Mouse (Mus musculus) lung, embryonic 14.5 days (tissue): ENCODE measurements around the gene Tex2. TPM values are rescaled to one million over a fixed set of nuclear protein-coding genes. Genes with fewer than 3 reads are reported as not detected.

Source experiments
- ATAC-seq: fragments of 200-750 bp; cut with Nextera tagmentation; 2 replicates; pipeline ENCODE4 v1.8.0; 2017; ENCODE audit warnings: mild to moderate bottlenecking, moderate TSS enrichment, moderate library complexity; ENCODE audit not compliant: insufficient read depth
- DNase-seq: peaks from one replicate; pipeline ENCODE4 v3.0.0-alpha.2; 2015
- H3K27ac ChIP-seq: fragments of 300-500 bp; sonication (generic); 2 replicates; pipeline ENCODE4 v1.5.1; 2014; ENCODE audit warnings: low read depth, mild to moderate bottlenecking, moderate library complexity
- H3K27me3 ChIP-seq: fragments of 300-500 bp; sonication (generic); 2 replicates; pipeline ENCODE4 v1.6.1; 2014; ENCODE audit warnings: low read length, control low read depth; ENCODE audit not compliant: insufficient read depth
- H3K36me3 ChIP-seq: fragments of 300-500 bp; sonication (generic); 2 replicates; pipeline ENCODE4 v1.6.1; 2014; ENCODE audit warnings: control low read depth; ENCODE audit not compliant: insufficient read depth
- H3K4me1 ChIP-seq: fragments of 300-500 bp; sonication (generic); 2 replicates; pipeline ENCODE4 v1.6.1; 2014; ENCODE audit warnings: antibody characterized with exemption, control low read depth; ENCODE audit not compliant: insufficient read depth
- H3K4me2 ChIP-seq: fragments of 300-500 bp; sonication (generic); 2 replicates; pipeline ENCODE4 v1.6.1; 2014; ENCODE audit warnings: mild to moderate bottlenecking
- H3K4me3 ChIP-seq: fragments of 300-500 bp; sonication (generic); 2 replicates; pipeline ENCODE4 v1.5.1; 2014; ENCODE audit warnings: low read depth, low read length
- H3K9ac ChIP-seq: fragments of 300-500 bp; sonication (generic); 2 replicates; pipeline ENCODE4 v1.6.1; 2014
- H3K9me3 ChIP-seq: fragments of 300-500 bp; sonication (generic); 2 replicates; pipeline ENCODE4 v1.6.1; 2016; ENCODE audit warnings: low read depth, low read length, control low read depth
- CTCF ChIP-seq: IDR thresholded peaks from 2 replicates; pipeline ENCODE4 v1.5.1; 2016; ENCODE audit warnings: antibody characterized with exemption, low read depth
- WGBS: fragments of 180-500 bp; shearing (Covaris S2); extraction: QIAGEN DNeasy Blood & Tissue Kit; methylation state at CpG from one replicate; pipeline ENCODE4 v1.1.7; 2014; 5-methylcytosine and 5-hydroxymethylcytosine counted together
- polyA plus RNA-seq: library from polyadenylated mRNA; unstranded; fragments of >200 nt; fragmentation: Nextera tagmentation; extraction: Ambion mirVana; gene quantifications from 2 replicates; pipeline ENCODE4 v1.2.1, GENCODE M21; 2014

Tex2 gene
- polyA plus RNA-seq, 1 experiment from 2014 or later: 10.9 TPM

- no peak for ATAC-seq
These were observed 38.8 kb downstream of the Tex2 start for GRCm38 (mm10) chr11:106574456-106574855.

DNA sequence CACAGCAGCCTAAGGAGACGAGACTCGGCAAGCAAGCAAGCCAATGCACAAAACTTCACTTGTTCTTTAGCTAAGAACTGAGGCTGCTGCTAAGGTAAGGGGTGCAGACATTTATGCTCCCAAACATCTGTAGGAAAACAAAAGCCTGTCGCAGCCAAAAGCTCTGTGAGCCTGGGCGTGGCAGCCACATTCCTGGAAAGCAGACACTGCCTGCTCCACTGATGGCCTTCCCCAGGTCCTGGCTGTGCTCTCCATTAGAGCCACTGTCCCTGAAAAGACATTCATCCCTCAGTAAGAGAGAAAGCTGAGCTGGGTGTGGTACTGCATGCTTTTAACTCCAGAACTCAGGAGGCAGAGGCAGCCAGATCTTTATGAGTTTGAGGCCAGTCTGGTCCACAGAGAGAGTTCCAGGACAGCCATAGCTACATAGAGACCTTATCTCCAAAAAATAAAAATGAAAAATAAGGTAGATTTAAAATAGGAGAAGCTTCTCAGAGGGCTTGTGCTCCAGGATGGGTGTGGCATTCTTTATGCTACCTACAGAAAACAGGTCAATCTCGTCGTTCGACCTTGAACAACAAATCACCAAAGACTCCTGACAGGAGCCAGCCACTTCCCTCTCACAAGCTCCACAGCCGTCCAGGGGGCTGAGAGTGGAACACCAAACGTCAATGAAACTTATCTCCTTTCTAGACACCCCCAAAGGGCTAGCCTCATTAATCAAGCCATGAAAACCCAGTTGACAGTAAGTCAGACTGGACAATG lies 39.6 kb downstream of the Tex2 start:
- ATAC-seq (no peak), DNase-seq (no peak)
- H3K4me2 ChIP-seq: 0 out of 2 replicates have a peak overlapping the region, but pooled peaks have one; percentile 7
- H3K27me3 ChIP-seq: no peaks in the 10 kb centered on the region
- TF ChIP-seq CTCF: no peak
- H3K9ac ChIP-seq: no peak overlapping the region; the same call in 1 of the 2 replicates
- 49% methylated on average over 9 of the region's 9 CpGs for WGBS
- H3K4me1 ChIP-seq: peaks cover 21% of the 10 kb centered on the region
- H3K27ac ChIP-seq: peak overlapping the region; percentile 59; the same call in 1 of the 2 replicates
- H3K9me3 ChIP-seq: no peaks in the 10 kb centered on the region
- no peak overlapping the region for H3K4me3 ChIP-seq
- no peaks in the 10 kb centered on the region for H3K36me3 ChIP-seq

More at GRCm38 (mm10) chr11:106574456-106574855, 38.8 kb downstream of the Tex2 start:
- no peaks in the 10 kb centered on the region for H3K36me3 ChIP-seq
- H3K9ac ChIP-seq: no peak overlapping the region
- no peaks in the 10 kb centered on the region for H3K27me3 ChIP-seq
- H3K9me3 ChIP-seq: no peaks in the 10 kb centered on the region
- no peak for DNase-seq
- no peak overlapping the region for H3K27ac ChIP-seq
- TF ChIP-seq CTCF: no peak
- H3K4me2 ChIP-seq: no peak overlapping the region
- H3K4me1 ChIP-seq: peaks cover 21% of the 10 kb centered on the region
- WGBS: 80% methylated on average over 9 of the region's 9 CpGs
- no peak overlapping the region for H3K4me3 ChIP-seq

- Histone ChIP-seq H3K27me3 (no peaks in the 10 kb centered on the region), H3K27ac (peak overlapping the region; percentile 59; the same call in 1 of the 2 replicates), H3K4me2 (0 out of 2 replicates have a peak overlapping the region, but pooled peaks have one; percentile 7), H3K36me3 (no peaks in the 10 kb centered on the region; the same call in 1 of the 2 replicates), H3K4me3 (no peak overlapping the region), H3K9ac (no peak overlapping the region; the same call in 1 of the 2 replicates), H3K4me1 (peaks cover 21% of the 10 kb centered on the region), H3K9me3 (no peaks in the 10 kb centered on the region)
- ATAC-seq (0 out of 2 replicates have a peak, but pooled peaks have one; percentile 30), DNase-seq (peak; percentile 77)
- TF ChIP-seq CTCF: no peak
- WGBS: 25% methylated on average over 9 of the region's 9 CpGs
These were observed 40.3 kb downstream of the Tex2 start for GRCm38 (mm10) chr11:106572958-106573357.

- H3K9ac ChIP-seq: no peak overlapping the region
- H3K9me3 ChIP-seq: no peaks in the 10 kb centered on the region
- no peak for TF ChIP-seq CTCF
- no peaks in the 10 kb centered on the region for H3K27me3 ChIP-seq
- DNase-seq (peak; percentile 36), ATAC-seq (0 out of 2 replicates have a peak, but pooled peaks have one; percentile 42)
- WGBS: 31% methylated on average over 15 of the region's 15 CpGs
- H3K4me2 ChIP-seq: no peak overlapping the region
- H3K4me1 ChIP-seq: peaks cover 21% of the 10 kb centered on the region
- no peak overlapping the region for H3K27ac ChIP-seq
- peaks cover 6% of the 10 kb centered on the region; the same call in 1 of the 2 replicates for H3K36me3 ChIP-seq
- no peak overlapping the region for H3K4me3 ChIP-seq
These were observed 41.0 kb downstream of the Tex2 start for GRCm38 (mm10) chr11:106572020-106572782.

DNA sequence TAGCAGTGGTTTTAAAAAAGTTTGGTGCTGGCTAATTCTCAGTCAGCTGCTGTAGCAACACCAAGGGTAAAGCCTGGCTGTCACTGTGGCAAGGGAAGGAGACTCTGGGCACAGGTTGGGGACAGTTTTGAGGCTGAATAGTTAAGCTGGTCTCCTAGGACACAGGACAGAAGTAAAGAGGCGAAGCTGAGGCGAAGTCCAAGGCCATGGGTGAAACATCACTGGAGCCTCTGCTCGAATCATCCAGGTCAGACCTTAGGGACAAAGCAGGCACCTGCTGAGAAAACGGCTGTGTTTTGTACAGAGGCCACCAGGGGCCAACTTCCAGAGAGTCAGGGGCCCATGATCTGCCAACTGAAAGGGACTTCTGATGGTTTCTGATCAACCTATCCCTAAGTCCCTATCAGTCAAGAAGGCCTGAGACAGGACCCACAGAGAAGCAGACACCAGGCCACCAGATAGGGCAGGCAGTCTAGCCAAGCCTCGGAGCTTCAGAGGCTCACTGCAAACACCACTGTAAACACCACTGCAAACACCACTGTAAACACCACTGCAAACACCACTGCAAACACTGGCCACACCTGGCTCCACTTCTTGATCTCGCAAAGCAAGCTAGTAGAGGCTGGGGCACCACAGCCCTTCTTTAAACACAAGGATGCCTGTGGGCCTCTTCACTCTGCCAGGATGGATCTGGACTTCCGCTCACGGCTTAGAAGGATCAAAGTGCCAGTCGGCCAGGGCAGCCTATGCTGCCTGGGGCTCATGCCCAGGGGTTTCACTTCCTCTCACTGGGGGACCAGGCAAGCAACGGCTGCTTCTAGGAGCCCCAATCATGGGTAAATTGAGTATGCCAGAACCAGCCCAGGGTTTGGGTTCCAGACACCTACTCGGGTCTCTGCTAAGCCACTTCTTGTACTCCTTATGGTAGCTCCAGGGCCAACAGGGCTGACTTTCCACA lies 41.9 kb downstream of the Tex2 start:
- Histone ChIP-seq H3K4me1 (peaks cover 21% of the 10 kb centered on the region), H3K36me3 (peaks cover 12% of the 10 kb centered on the region; the same call in 1 of the 2 replicates), H3K27ac (no peak overlapping the region), H3K9ac (no peak overlapping the region), H3K27me3 (no peaks in the 10 kb centered on the region), H3K4me2 (no peak overlapping the region), H3K9me3 (no peaks in the 10 kb centered on the region), H3K4me3 (no peak overlapping the region)
- DNase-seq (no peak), ATAC-seq (no peak)
- WGBS: 68% methylated on average over 11 of the region's 11 CpGs
- no peak for TF ChIP-seq CTCF

GRCm38 (mm10) chr11:106568329-106568960 lies 44.8 kb downstream of the Tex2 start:
- Histone ChIP-seq H3K9me3 (no peaks in the 10 kb centered on the region), H3K4me2 (no peak overlapping the region), H3K9ac (no peak overlapping the region), H3K27ac (no peak overlapping the region), H3K27me3 (no peaks in the 10 kb centered on the region), H3K4me3 (no peak overlapping the region), H3K36me3 (peaks cover 12% of the 10 kb centered on the region; the same call in 1 of the 2 replicates), H3K4me1 (peaks cover 20% of the 10 kb centered on the region)
- WGBS: 84% methylated on average over 14 of the region's 14 CpGs
- DNase-seq: no peak
- TF ChIP-seq CTCF: no peak
- ATAC-seq: no peak
